Mouse (Mus musculus) hindbrain, postnatal 0 days (tissue): ENCODE data around the gene Pik3ap1. TPM values are rescaled to one million over a fixed set of nuclear protein-coding genes. Genes with fewer than 3 reads are reported as not detected.

ENCODE experiments used
- ATAC-seq: fragments of 200-750 bp; cut with Nextera tagmentation; 2 replicates; pipeline ENCODE4 v1.8.0; 2017; ENCODE audit warnings: mild to moderate bottlenecking, moderate TSS enrichment, moderate library complexity
- DNase-seq: peaks from one replicate; pipeline ENCODE4 v3.0.0-alpha.2; 2015; ENCODE audit warnings: low spot score
- H3K27ac ChIP-seq: fragments of 300-500 bp; sonication (generic); 2 replicates; pipeline ENCODE4 v1.5.1; 2014; ENCODE audit warnings: mild to moderate bottlenecking
- H3K27me3 ChIP-seq: fragments of 300-500 bp; sonication (generic); 2 replicates; pipeline ENCODE4 v1.6.1; 2014; ENCODE audit warnings: low read length, mixed read lengths; ENCODE audit not compliant: insufficient read depth
- H3K36me3 ChIP-seq: fragments of 300-500 bp; sonication (generic); 2 replicates; pipeline ENCODE4 v1.6.1; 2014; ENCODE audit warnings: low read length, mixed read lengths; ENCODE audit not compliant: insufficient read depth
- H3K4me1 ChIP-seq: fragments of 300-500 bp; sonication (generic); 2 replicates; pipeline ENCODE4 v1.6.1; 2014; ENCODE audit warnings: antibody characterized with exemption, low read length, mixed read lengths; ENCODE audit not compliant: insufficient read depth
- H3K4me2 ChIP-seq: fragments of 300-500 bp; sonication (generic); 2 replicates; pipeline ENCODE4 v1.6.1; 2014; ENCODE audit warnings: low read depth, mild to moderate bottlenecking, low read length, moderate library complexity, mixed read lengths
- H3K4me3 ChIP-seq: fragments of 300-500 bp; sonication (generic); 2 replicates; pipeline ENCODE4 v1.5.1; 2014; ENCODE audit warnings: low read length
- H3K9ac ChIP-seq: fragments of 300-500 bp; sonication (generic); replicated peaks from 2 replicates; pipeline ENCODE4 v1.6.1; 2014; ENCODE audit warnings: mild to moderate bottlenecking, low read length, moderate library complexity, mixed read lengths
- H3K9me3 ChIP-seq: fragments of 300-500 bp; sonication (generic); 2 replicates; pipeline ENCODE4 v1.6.1; 2016; ENCODE audit warnings: low read length, mixed read lengths
- CTCF ChIP-seq: IDR thresholded peaks from 2 replicates; pipeline ENCODE4 v1.5.1; 2016; ENCODE audit warnings: antibody characterized with exemption, control low read depth, low read depth
- WGBS: fragments of 180-500 bp; shearing (Covaris S2); extraction: QIAGEN DNeasy Blood & Tissue Kit; methylation state at CpG from one replicate; pipeline ENCODE4 v1.1.7; 2014; 5-methylcytosine and 5-hydroxymethylcytosine counted together
- polyA plus RNA-seq: library from polyadenylated mRNA; unstranded; fragments of >200 nt; fragmentation: Nextera tagmentation; extraction: Ambion mirVana; gene quantifications from 2 replicates; pipeline ENCODE4 v1.2.1, GENCODE M21; 2015
- total RNA-seq: library from RNA; depleted of rRNA; stranded (reverse); fragments of >200 nt; gene quantifications from 2 replicates; pipeline ENCODE4 v1.2.3, GENCODE M21; 2014

The Pik3ap1 gene
- total and polyA plus RNA-seq, 2 experiments from 2014 or later = 1.1 to 1.7 TPM

DNA sequence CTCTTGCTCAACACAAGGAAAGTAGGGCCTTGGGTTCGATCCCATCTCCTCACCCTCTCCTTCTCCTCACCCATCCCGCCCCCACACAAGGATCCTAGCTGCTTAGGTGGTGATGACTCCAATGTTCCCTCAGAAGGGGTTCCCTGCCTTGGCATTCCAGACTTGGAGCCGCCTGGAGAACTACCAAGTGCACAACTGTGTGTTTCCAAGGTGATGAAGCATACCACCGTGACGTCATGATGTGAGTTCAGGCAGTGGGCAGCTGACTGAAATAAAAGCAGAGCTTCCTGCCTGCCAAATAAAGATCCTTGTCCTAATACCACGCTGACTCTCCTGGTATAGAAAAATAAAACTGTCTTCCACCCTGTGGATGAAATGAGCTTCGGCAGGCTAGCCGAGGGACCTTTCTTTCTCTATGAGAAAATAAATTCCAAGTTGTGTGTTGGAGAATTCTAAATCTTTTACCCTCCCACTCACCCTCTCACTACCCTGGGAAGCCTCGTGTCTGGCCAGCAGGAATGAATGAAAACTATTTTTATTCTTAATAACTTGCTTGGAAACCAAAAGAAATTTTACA is 114.7 kb downstream of the Pik3ap1 start:
- Histone ChIP-seq H3K4me3 (no peak overlapping the region), H3K27me3 (no peaks in the 10 kb centered on the region), H3K9me3 (no peaks in the 10 kb centered on the region), H3K4me2 (no peak overlapping the region), H3K9ac (no peak overlapping the region), H3K4me1 (no peaks in the 10 kb centered on the region), H3K36me3 (no peaks in the 10 kb centered on the region), H3K27ac (no peak overlapping the region)
- DNase-seq (peak; percentile 47), ATAC-seq (peak; percentile 59; the same call in 1 of the 2 replicates)
- WGBS = 42% methylated on average over 9 of the region's 9 CpGs
- TF ChIP-seq CTCF = no peak

DNA sequence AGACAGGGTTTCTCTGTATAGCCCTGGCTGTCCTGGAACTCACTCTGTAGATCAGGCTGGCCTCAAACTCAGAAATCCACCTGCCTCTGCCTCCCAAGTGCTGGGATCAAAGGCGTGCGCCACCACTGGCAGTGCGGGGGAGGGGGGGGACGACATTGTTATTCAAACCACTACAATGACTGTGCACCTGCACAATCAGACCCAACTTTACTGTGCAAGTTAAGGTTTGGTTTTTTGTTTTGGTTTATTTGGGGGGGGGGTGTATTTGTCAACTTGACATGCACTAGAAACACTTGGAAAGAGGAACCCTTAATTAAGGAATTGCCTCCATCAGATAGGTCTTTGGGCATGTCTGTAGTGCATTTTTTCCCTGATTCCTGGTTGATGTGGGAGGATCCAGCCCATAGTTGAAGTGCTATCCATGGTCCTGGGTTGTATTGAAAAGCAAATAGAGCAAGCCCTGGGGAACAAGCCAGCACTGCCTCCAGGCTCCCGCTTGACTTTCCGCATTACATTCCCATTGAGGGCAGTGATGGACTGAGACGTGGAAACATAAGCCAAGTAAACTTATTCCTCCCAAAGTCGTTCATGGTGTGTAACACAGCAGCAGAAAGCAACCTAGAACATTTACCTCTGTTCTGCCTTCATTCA is 118.5 kb downstream of the Pik3ap1 start:
- Histone ChIP-seq H3K9ac (no peak overlapping the region), H3K4me3 (no peak overlapping the region), H3K27me3 (no peaks in the 10 kb centered on the region), H3K4me2 (no peak overlapping the region), H3K27ac (no peak overlapping the region), H3K36me3 (no peaks in the 10 kb centered on the region), H3K9me3 (no peaks in the 10 kb centered on the region), H3K4me1 (no peaks in the 10 kb centered on the region)
- TF ChIP-seq CTCF = no peak
- ATAC-seq (no peak), DNase-seq (no peak)
- WGBS = 63% methylated on average over 8 of the region's 8 CpGs

DNA sequence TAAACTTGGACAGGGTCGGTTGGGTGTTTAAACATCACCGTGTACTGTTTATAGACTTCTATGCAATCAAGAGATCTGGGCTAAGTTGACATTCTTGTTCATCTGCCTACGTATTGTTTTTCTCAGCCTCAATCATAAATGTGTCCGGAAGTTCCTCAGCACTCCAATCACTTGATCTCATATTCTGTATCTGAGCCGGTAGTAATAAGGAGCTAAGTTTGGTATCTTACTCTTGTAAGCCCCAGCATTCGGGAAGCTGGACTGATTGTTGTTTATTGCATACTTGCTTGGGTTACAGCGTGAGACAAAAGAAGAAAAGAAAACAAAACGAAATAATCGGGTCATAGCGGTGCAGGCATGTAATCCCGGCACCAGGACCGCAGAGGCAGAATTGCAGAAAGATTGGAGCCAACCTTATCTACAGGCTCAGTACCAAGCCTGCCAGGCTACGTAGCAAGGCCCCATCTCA is 120.5 kb downstream of the Pik3ap1 start:
- Histone ChIP-seq H3K36me3 (no peaks in the 10 kb centered on the region), H3K9ac (peak overlapping the region; percentile 93), H3K27ac (peak overlapping the region; percentile 98), H3K9me3 (no peaks in the 10 kb centered on the region), H3K4me2 (peak overlapping the region; percentile 84), H3K27me3 (no peaks in the 10 kb centered on the region), H3K4me1 (0 out of 2 replicates have a peak, but pooled peaks cover 4% of the 10 kb centered on the region), H3K4me3 (peak overlapping the region; percentile 81)
- WGBS = 33% methylated on average over 13 of the region's 13 CpGs
- ATAC-seq (no peak; the same call in 1 of the 2 replicates), DNase-seq (peak; percentile 30)
- TF ChIP-seq CTCF = no peak

DNA sequence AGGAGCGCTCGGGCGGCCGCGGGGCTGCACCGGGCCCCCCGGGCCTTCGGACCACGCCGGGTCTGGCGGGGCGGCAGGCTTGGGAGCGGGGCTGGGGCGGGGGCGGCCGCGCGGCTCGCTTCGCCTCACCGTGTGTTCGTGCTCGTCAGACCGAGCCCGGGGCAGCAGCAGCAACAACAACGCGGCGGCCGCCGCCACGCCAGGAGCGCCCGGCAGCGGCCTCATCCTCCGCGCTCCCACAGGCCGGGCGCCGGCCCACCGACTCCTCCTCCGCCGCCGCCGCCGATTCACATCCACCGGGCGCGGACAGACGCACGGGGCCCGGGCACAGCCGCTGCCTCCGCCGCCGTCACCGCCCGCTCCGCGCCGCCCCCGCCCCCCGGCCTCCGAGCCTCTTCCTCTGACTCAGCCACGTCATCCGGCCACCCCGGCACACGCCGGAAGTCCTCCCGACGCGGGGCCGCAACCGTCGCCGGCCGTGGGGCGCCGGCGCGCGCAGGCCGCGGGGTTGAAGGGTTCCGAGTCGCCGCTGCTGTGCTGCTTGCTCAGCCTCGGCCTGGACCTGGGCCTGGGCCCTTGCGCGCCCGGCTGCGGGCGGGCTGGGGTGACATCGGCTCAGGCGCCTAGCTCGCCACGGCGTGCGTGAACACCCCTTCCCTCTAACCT is 121.1 kb downstream of the Pik3ap1 start, which contains the start of gene Tm9sf3:
Gene Tm9sf3 (minus strand): TSS at position 368 of the 666 bp plus-strand sequence.
- peak within 1 kb of the TSS; percentile 98 for H3K27ac ChIP-seq
- DNase-seq (peak; percentile 94), ATAC-seq (peak; percentile 95)
- H3K4me2 ChIP-seq = peak within 1 kb of the TSS; percentile 84
- no peaks in the 10 kb centered on the region for H3K36me3 ChIP-seq
- peak within 1 kb of the TSS; percentile 93 for H3K9ac ChIP-seq
- no peaks in the 10 kb centered on the region for H3K27me3 ChIP-seq
- 0 out of 2 replicates have a peak, but pooled peaks cover 4% of the 10 kb centered on the region for H3K4me1 ChIP-seq
- no peak for TF ChIP-seq CTCF
- H3K9me3 ChIP-seq = no peaks in the 10 kb centered on the region
- H3K4me3 ChIP-seq = peak within 1 kb of the TSS; percentile 81
- WGBS = 1% methylated on average over 45 of the region's 98 CpGs

DNA sequence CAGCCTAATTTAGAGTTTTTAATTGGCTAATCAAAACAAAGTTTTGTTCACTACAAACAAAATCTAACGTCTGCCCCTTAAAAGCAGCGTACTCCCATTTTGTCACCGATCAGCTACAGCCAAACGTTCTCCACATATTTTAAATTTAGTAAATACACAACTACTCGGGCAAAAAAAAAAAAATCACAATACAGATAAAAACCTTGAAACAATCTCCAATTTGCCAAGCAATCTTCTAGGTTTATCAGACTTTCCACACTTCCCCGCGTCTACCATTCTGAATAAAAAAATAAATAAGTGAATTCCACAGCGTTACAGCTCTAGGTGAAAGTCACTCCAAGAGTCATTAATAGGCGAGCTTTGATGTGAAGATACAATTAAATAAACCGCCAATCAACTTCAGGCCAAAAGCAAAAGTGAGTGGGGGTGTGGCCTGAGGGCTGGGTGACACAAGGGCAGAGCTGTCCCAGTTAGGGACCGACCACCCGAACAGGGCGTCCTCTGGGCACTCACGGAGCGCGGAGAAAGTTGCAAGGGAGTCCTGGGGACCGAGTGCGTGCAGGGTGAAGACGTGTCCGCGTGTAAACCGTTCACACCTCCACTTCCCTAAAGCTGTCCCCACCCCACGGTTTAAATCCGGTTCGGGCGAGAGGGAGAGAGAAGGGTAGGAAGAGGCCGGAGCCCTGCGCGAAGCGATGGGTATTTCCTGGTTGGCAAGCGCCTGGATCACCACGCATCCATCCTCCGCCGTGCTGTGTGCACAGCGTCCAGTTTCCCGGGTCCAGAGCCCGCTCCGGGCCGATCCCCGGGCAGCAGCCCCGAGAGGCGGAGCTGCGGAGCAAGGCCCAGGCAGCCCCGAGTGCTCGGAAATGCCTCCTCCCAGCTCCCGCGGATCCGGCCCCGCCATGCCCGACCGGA is 121.9 kb downstream of the Pik3ap1 start:
- Histone ChIP-seq H3K9me3 (no peaks in the 10 kb centered on the region), H3K36me3 (no peaks in the 10 kb centered on the region), H3K4me2 (peak overlapping the region; percentile 84), H3K9ac (peak overlapping the region; percentile 93), H3K4me1 (0 out of 2 replicates have a peak, but pooled peaks cover 4% of the 10 kb centered on the region), H3K27ac (peak overlapping the region; percentile 98), H3K4me3 (peak overlapping the region; percentile 81), H3K27me3 (no peaks in the 10 kb centered on the region)
- peak; percentile 68 for DNase-seq
- TF ChIP-seq CTCF = no peak
- WGBS = 5% methylated on average over 50 of the region's 51 CpGs
- peak; percentile 85 for ATAC-seq

DNA sequence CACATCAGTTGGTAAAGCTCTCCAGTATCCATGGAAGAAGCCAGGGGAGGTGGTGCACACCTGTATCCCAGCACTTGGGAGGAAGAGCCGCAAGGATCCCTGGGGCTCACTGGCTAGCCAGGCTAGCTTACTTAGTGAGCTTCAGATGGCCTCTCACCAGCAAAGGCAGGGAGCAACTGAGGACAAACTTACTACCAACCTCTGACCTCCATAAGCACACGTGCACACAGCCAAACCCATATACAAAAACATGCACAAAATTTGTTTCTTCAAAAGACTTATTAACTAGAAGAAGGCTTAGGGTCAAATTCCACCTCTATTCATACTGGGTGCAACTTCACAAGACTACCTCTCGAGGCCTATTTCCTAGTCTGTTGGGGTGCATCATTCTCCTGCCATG is 124.2 kb downstream of the Pik3ap1 start:
- no peak for ATAC-seq
- Histone ChIP-seq H3K27me3 (no peaks in the 10 kb centered on the region), H3K36me3 (no peaks in the 10 kb centered on the region), H3K4me2 (no peak overlapping the region), H3K9ac (no peak overlapping the region), H3K27ac (no peak overlapping the region), H3K9me3 (no peaks in the 10 kb centered on the region), H3K4me3 (no peak overlapping the region), H3K4me1 (0 out of 2 replicates have a peak, but pooled peaks cover 4% of the 10 kb centered on the region)
- WGBS = 91% methylated on average over 3 of the region's 3 CpGs
- no peak for DNase-seq
- TF ChIP-seq CTCF = no peak
